Mouse (Mus musculus) mature B cell (primary cell): ENCODE data around the gene Chst12.

Experiments
- in situ Hi-C: fragments of 300-500 bp; cut with MboI; formaldehyde crosslinking; loops from 2 replicates; pipeline ENCODE4 v1.14.3; 2019

The Chst12 gene

DNA sequence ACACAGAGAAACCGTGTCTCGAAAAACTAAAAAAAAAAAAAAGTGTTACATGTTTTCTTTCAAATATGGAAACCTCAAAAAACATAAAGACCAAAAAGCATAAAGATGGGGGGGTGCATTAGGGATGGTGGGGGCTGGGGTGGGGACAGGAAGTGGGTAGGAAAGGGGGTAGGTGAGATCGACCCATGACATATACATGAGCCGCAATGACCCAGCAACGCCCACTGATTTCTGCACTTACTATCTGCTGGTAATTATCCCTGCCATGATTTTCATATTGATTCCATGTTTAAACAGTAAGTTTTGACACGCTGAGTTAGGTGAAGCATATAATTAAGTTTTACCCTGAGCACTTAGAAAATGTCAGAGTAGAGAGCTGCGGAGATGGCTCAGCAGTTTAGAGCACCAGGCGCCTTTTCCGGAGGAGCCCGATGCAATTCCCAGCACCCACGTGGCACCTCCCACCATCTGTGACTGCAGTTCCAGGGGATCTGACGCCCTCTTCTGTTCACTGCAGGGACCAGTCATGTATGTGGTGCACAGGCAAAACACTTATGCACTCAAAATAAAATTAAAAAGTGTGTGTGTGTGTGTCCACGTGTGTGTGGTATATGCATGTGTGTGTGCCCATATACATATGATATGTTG is 65.0 kb downstream of the Chst12 start:
- in situ Hi-C loops, result no loop called here

GRCm38 (mm10) chr5:140571201-140571600 is 65.9 kb downstream of the Chst12 start:
- in situ Hi-C loops, result no loop called here

DNA sequence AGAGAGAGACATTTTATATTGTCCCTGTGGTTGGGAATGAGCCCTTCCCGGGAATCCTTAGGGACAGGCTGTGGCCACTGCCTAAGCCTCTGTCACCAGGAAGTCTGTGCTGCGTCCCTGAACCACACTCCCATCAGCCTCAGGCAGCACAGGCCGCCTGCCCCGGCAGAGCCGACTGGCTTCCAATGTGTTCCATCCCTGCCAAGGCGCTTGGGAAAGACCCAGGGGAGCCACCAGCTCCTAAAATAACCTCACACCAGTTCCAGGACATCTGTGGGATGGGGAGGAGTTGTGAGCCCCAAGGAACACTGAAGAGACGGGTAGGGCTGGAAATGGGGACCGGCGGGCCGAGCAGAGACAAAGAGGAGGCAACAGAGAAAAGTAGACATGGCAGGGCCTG is 66.3 kb downstream of the Chst12 start:
- in situ Hi-C loops, result no loop called here

- in situ Hi-C loops, result no loop called here
Measured at GRCm38 (mm10) chr5:140572611-140573010, 67.3 kb downstream of the Chst12 start.
